Mouse (Mus musculus) lung, adult 2 months (tissue): Measurements from ENCODE around the gene Cdca7l.

ENCODE experiments used
- CTCF ChIP-seq: fragments of 200-500 bp; IDR thresholded peaks from 2 replicates; pipeline ENCODE4 v1.5.1; 2011; ENCODE audit warnings: mild to moderate bottlenecking, low read length, control low read depth; ENCODE audit not compliant: insufficient read depth
- POLR2A ChIP-seq: fragments of 200-500 bp; IDR thresholded peaks from 2 replicates; pipeline ENCODE4 v1.6.1; 2011; ENCODE audit warnings: low read depth, mild to moderate bottlenecking, control low read depth, low read length, borderline replicate concordance; ENCODE audit errors: extremely low read depth

DNA sequence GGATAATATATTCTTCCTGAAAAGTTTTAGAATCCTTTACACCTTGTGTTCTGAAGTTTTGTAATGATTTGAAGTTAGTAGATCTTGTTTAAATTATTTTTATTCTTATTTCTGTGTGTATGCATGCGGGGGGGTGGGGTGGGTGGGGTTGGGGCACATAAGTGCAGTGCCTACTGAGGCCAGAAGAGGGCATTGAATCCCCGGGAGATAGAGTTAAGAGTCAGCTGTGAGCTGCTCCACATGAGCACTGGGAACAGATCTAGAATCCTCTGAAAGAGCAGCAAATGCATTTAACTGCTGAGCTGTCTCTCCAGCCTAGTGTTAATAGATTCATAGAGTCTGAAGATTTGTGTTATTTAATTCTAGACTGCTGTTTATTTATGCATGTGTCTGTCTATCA lies 30.6 kb downstream of the Cdca7l start:
- TF ChIP-seq CTCF (no peak), POLR2A (no peak)
